Mouse (Mus musculus) A20 (cell line): Measurements from ENCODE around the gene Kcnq1.

Experiments
- DNase-seq: peaks from one replicate; pipeline ENCODE4 v3.0.0-alpha.2; 2011; ENCODE audit warnings: low read depth, low spot score

Kcnq1 gene

GRCm38 (mm10) chr7:143310847-143311246 is 204.7 kb downstream of the Kcnq1 start:
- no peak for DNase-seq

- DNase-seq, result no peak
Measured at GRCm38 (mm10) chr7:143311471-143311870, 205.3 kb downstream of the Kcnq1 start.

- no peak for DNase-seq
Measured at GRCm38 (mm10) chr7:143313572-143314319, 207.6 kb downstream of the Kcnq1 start.

GRCm38 (mm10) chr7:143318512-143318911 is 212.3 kb downstream of the Kcnq1 start:
- DNase-seq, result no peak

- DNase-seq, result no peak
Measured at GRCm38 (mm10) chr7:143320367-143320766, 214.2 kb downstream of the Kcnq1 start.

GRCm38 (mm10) chr7:143325051-143325450 is 218.9 kb downstream of the Kcnq1 start:
- no peak for DNase-seq

GRCm38 (mm10) chr7:143328185-143328915 is 222.2 kb downstream of the Kcnq1 start:
- DNase-seq, result no peak

GRCm38 (mm10) chr7:143329110-143329810 is 223.1 kb downstream of the Kcnq1 start:
- no peak for DNase-seq

- no peak for DNase-seq
Measured at GRCm38 (mm10) chr7:143333040-143333439, 226.9 kb downstream of the Kcnq1 start.

GRCm38 (mm10) chr7:143333604-143334003 is 227.4 kb downstream of the Kcnq1 start:
- no peak for DNase-seq

- no peak for DNase-seq
Measured at GRCm38 (mm10) chr7:143338690-143339089, 232.5 kb downstream of the Kcnq1 start.

- DNase-seq, result no peak
Measured at GRCm38 (mm10) chr7:143340601-143341281, 234.6 kb downstream of the Kcnq1 start.

- DNase-seq, result no peak
Measured at GRCm38 (mm10) chr7:143341301-143341980, 235.3 kb downstream of the Kcnq1 start.

- DNase-seq, result no peak
Measured at GRCm38 (mm10) chr7:143343781-143344306, 237.7 kb downstream of the Kcnq1 start.

GRCm38 (mm10) chr7:143349287-143349686 is 243.1 kb downstream of the Kcnq1 start:
- no peak for DNase-seq

- no peak for DNase-seq
Measured at GRCm38 (mm10) chr7:143349848-143350247, 243.7 kb downstream of the Kcnq1 start.

- no peak for DNase-seq
Measured at GRCm38 (mm10) chr7:143355831-143356230, 249.7 kb downstream of the Kcnq1 start.

GRCm38 (mm10) chr7:143357109-143357508 is 250.9 kb downstream of the Kcnq1 start:
- no peak for DNase-seq

GRCm38 (mm10) chr7:143357831-143358230 is 251.7 kb downstream of the Kcnq1 start:
- no peak for DNase-seq

GRCm38 (mm10) chr7:143359762-143360161 is 253.6 kb downstream of the Kcnq1 start:
- DNase-seq, result no peak

GRCm38 (mm10) chr7:143360776-143361175 is 254.6 kb downstream of the Kcnq1 start:
- no peak for DNase-seq
